Mouse (Mus musculus): Measurements from ENCODE around the gene Wwc2.

Gene Wwc2

GRCm38 (mm10) chr8:47990911-47991820 is at the start of gene Wwc2:
Gene Wwc2 (minus strand): TSS chr8:47990924.
- DNase-seq = peak; percentile 35

- DNase-seq = no peak
Measured at GRCm38 (mm10) chr8:48038261-48038934, 47.7 kb upstream of the Wwc2 start.

GRCm38 (mm10) chr8:48032046-48032445 is 41.3 kb upstream of the Wwc2 start:
- no peak for DNase-seq

- no peak for DNase-seq
Measured at GRCm38 (mm10) chr8:48030667-48031066, 39.9 kb upstream of the Wwc2 start.

- DNase-seq = no peak
Measured at GRCm38 (mm10) chr8:48026796-48027195, 36.1 kb upstream of the Wwc2 start.

GRCm38 (mm10) chr8:48023206-48023605 is 32.5 kb upstream of the Wwc2 start:
- peak; percentile 26 for DNase-seq

GRCm38 (mm10) chr8:48019737-48020136 is 29.0 kb upstream of the Wwc2 start:
- no peak for DNase-seq

GRCm38 (mm10) chr8:48016538-48016937 is 25.8 kb upstream of the Wwc2 start:
- peak; percentile 69 for DNase-seq

GRCm38 (mm10) chr8:48014386-48014785 is 23.7 kb upstream of the Wwc2 start:
- DNase-seq = no peak

GRCm38 (mm10) chr8:48013281-48013680 is 22.6 kb upstream of the Wwc2 start:
- DNase-seq = no peak

GRCm38 (mm10) chr8:48011871-48012270 is 21.1 kb upstream of the Wwc2 start:
- DNase-seq = no peak

- no peak for DNase-seq
Measured at GRCm38 (mm10) chr8:48010977-48011376, 20.3 kb upstream of the Wwc2 start.

GRCm38 (mm10) chr8:48009399-48009798 is 18.7 kb upstream of the Wwc2 start:
- DNase-seq = no peak

- DNase-seq = no peak
Measured at GRCm38 (mm10) chr8:48008936-48009335, 18.2 kb upstream of the Wwc2 start.

GRCm38 (mm10) chr8:48006869-48007268 is 16.1 kb upstream of the Wwc2 start:
- no peak for DNase-seq

GRCm38 (mm10) chr8:48002551-48002950 is 11.8 kb upstream of the Wwc2 start:
- DNase-seq = no peak

GRCm38 (mm10) chr8:48001395-48001794 is 10.7 kb upstream of the Wwc2 start:
- no peak for DNase-seq

GRCm38 (mm10) chr8:47996712-47997111 is 6.0 kb upstream of the Wwc2 start:
- no peak for DNase-seq

GRCm38 (mm10) chr8:47996126-47996525 is 5.4 kb upstream of the Wwc2 start:
- no peak for DNase-seq

GRCm38 (mm10) chr8:47995391-47995790 is 4.7 kb upstream of the Wwc2 start:
- no peak for DNase-seq

- DNase-seq = no peak
Measured at GRCm38 (mm10) chr8:47994618-47995274, 4.0 kb upstream of the Wwc2 start.

- DNase-seq = peak; percentile 86
Measured at GRCm38 (mm10) chr8:47990386-47990772, 345 bp downstream of the Wwc2 start.

- DNase-seq = no peak
Measured at GRCm38 (mm10) chr8:47989655-47990385, 904 bp downstream of the Wwc2 start.

Measured in thymus, postnatal 14 days (tissue).